Mouse (Mus musculus): ENCODE results near the gene Atl3. TPM values are rescaled to one million over a fixed set of nuclear protein-coding genes. Genes with fewer than 3 reads are reported as not detected.
A peak's percentile ranks its signal among the peaks of the same experiment; 100 is the strongest.

Atl3 gene
- total RNA-seq, 2 experiments from 2014 or later: 35.1 to 36.9 TPM

DNA sequence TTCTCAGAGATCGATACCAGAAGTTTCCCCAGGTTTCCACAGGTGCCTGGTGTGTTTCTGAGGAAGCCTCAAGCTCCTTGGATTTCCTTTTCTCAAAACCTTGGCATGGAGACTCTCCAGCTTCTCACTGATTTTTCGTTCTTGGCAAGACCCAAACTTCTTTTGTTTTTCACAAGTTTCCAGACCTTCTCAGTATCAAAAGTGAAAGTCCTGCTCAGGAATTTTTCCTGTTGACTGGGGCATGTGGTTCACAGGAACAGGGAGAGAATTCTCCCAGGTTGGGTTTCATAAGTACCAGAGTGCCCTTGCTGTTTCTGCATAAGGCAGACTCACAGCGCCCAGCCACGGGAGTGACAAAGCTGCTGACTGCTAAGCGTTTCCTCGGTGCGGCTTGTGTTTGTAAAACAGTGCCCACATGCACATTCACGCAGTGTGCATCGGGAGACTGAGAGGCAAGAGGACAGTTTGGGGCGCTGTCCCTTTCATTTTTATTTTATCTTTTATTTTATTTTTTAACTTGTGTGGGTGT lies 68.8 kb downstream of the Atl3 start:
- DNase-seq: no peak

DNA sequence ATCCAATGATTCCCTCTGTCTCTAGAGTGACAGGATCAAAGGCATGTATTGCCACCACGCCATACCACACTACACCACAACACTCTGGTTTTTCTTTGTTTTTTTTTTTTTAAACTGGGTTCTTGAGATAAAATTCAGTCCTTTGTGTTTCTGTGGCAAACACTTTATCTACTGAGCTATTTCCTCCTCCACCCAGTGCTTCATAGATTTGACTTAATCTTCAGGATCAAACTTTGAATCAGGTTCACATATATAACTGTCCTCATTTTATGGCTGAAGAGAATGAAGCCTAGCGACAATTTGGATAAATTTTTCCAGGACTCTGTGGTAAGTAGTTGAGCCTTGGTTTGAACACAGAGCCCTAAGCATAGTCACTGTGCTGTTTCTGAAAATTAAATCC lies 69.8 kb downstream of the Atl3 start:
- DNase-seq: no peak

DNA sequence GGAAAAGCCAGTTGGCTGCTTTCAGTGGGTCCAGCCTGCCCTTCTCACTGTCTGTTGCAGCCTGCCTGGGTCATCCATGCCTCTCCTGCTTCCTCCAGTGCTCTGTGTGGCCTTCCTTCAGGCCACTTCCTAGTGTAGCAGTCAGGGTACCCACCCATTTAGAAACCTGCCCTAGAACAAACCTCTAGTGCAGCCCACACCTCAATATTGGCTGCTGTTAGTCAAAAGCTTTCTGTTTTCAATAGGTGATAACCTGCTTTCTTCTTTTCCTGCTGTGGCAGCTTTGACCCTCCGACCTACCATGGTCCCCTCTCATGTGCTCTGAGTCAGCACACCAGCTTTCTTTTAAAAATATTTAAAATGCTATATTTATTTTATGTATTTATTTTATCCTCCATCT lies 70.6 kb downstream of the Atl3 start:
- no peak for DNase-seq

DNA sequence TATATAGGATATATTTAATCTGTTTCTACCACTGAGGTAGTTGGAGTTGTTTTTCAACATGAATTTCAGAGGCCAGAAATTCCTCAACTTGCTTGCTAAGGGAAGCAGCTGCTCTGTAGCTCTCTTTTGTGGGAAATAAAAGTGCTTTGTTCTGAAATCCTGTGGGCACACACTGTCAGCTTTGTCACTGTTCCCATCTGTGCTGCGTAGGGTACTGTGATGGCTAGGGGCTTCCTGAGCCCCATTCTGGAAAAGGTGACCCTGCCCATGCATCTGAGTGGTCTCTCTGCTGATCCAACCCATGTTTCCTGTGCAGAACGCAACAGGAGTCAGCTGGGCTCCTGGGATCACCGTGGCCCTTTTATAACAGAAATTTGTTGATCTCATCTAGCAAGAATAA lies 73.0 kb downstream of the Atl3 start:
- no peak for DNase-seq

DNA sequence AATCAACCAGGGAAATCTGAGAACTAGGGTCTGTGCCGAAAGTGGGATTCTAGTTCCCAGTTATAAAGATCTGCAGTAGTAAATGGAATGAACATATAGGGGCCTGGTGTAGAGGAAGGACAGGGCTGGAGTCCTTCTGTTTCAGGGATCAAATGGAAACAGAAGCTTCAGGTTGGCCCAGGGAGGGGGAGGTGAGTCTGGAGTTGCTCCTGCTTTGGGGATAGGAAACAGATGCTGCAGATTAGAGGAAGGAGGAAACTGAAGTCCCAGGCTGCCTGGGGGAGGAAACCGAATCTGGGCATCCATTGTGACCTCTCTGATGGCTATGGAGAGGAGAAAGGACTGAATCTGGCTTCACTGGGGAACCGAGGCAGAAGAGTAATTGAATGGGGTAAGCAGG lies 74.5 kb downstream of the Atl3 start:
- DNase-seq: no peak

DNA sequence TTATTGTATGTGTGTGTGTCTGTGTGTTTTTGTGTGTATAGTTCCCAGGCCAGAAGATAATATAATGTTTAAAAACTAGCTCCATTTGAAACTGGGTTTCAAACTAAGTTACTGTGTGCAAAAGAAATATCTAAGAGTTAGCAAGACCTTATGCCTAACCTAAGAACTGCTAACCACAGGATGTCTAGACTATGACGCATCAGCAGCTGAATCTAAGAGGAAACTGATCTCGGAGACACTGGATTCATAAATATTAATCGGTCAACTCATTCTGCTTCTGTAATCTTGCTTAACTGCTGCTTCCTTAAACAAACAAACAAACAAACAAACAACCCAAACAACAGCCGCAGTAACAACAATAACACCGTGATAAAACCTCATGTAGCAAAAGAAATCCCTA lies 75.8 kb downstream of the Atl3 start:
- no peak for DNase-seq

DNA sequence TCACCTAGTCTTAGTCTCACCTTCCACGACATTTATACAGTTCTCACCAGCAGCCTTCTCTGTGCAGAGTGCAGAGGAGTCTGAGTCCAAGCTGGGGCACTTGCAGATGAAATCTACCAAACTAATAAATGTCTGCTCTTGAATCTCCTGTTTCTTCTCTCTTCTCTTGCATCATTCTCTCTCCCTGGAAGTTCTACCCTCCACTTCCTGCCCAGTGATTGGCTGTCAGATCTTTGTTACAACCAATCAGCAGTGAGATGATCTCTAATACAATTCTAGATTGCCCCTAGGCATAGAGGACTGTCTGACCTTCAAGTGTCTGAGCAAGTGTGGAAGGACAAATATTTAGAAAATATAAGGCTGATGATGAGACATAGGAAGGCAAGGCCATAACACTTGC lies 82.3 kb downstream of the Atl3 start:
- no peak for DNase-seq

DNA sequence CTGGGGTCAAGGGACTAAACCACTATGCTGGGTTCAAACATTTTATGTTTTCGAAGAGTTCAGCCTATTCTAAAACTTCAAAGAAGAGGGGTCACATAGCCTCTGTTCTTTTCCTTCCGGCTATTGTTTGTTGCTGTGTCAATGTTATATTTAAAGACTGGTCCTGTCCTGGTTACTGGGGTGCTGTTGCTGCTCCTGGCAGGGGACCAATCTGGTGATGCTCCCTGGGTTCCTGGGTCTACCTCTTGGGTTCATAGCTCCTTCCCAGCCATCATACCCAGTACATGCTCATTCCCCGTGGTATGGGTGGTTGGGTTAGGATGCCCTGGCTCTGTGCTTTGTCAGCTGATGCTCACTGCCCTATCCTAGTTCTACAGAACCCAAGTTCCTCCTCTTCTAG lies 83.9 kb downstream of the Atl3 start:
- DNase-seq: no peak

DNA sequence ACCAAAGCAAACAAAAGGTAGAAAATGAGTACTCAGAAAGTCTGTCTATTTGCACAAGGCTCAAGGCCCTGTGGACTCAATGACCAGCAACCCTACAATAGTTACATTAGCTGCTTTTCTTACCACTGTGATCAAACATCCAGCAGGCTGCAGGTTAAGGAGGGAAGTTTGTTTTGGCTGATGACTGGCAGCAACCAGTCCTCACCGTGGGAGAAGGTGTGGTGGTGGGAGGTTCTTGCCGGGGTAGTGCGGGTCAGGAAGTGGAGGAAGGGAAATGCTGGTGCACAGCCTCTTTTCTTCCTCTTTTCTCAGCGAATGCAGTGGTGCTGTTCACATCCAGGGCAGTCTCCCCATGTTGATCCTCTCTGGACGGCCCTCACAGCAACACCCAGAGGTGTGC lies 87.2 kb downstream of the Atl3 start:
- DNase-seq: no peak

DNA sequence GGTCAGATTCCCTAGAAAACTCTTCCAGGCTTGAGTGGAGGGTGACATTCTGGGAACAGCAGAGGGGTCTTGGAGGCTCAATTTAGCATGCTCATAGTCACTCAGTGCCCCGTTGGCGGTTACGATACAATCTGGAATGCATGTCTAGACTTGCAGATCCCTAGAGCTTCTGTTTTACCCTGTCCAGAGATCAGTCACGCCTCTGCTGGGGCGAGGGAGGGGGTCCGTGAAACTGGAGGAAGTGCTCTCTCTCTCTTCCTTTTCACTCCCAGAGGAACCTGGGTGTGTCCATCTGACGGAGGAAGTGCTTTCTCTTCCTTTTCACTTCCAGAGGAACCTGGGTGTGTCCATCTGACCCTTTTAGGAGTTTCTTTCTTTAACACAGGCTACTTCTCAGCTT lies 89.3 kb downstream of the Atl3 start:
- DNase-seq: peak; percentile 29

DNA sequence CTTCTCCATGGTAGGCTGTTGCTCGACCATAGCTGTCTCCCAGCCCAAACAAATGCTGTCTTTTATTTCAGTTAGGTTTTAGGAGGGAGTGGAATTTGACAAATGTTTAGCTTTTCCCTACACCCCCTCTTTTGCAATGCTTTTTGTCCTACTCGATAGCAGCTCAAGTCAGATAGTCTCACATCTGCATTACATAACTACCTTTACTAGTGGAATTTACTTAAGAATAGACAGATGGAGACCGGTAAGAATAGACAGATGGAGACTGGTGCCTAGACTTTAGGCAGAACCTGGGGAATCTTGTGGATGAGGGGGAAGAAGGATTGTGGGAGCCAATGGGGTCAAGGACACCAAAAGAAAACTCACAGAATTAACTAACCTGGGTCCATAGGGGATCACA lies 89.8 kb downstream of the Atl3 start:
- no peak for DNase-seq

DNA sequence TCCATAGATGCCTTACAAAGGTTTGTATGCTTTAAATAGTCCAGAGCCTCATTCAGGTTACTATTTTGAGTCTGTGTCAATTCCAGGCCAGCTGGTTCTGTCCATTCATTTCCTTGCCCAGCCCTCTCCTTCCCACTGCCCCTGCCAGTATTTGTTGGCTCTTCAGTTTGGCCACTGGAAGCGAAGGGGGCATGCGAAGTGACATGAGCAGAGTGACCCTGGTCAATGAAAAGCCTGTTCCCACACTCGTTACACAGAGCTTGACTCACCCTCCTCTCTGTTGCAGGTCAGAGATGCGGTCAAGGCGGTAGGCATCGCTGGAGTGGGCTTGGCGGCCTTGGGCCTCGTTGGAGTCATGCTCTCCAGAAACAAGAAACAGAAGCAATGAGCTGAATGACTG lies 91.4 kb downstream of the Atl3 start:
- DNase-seq: no peak

DNA sequence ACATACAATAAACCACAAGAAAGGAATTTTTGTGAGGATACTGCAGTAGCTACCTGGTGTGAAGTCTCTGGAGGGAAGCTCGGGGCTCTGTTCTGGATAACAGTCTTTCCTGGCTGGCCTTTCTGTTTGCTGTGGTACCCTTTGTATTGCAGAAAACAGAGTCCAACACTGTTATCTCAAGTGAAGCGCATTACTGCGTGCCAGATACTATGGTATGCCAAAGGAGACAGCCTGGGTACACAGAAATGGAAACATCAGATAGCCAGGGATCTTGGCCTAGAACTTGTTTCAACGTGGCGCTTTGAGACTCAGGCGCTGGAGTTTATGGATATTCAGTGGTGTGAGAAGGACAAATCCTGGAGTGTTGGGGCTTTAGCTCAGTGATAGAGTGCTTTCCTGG lies 91.9 kb downstream of the Atl3 start:
- DNase-seq: no peak

Other genes with a start within 250 kb of the Atl3 start
- gene Rcor2, start 226.7 kb upstream of the Atl3 start, total RNA-seq (2021): 10 to 100 TPM; 19.0 to 19.2 TPM
- 10 to 100 TPM; 54.9 to 58.4 TPM for gene Mark2, start 152.2 kb upstream of the Atl3 start, total RNA-seq (2021)
- gene Spindoc, start 111.0 kb upstream of the Atl3 start, total RNA-seq (2021): 10 to 100 TPM; 29.4 to 30.8 TPM
- 10 to 100 TPM; 28.4 to 28.5 TPM for gene 2700081O15Rik, start 76.4 kb upstream of the Atl3 start, total RNA-seq (2021)
- 100 to 1,000 TPM; 119 TPM for gene Rtn3, start 10.8 kb upstream of the Atl3 start, total RNA-seq (2021)
- 10 to 100 TPM; 81.0 to 81.1 TPM for gene Pla2g16, start 63.4 kb downstream of the Atl3 start, total RNA-seq (2021)
- under 1 TPM; 0.36 to 0.41 TPM for gene Lgals12, start 113.2 kb downstream of the Atl3 start, total RNA-seq (2021)
- not detected for gene Hrasls5, start 118.5 kb downstream of the Atl3 start, total RNA-seq (2021)
- not detected for gene Slc22a19, start 217.3 kb downstream of the Atl3 start, total RNA-seq (2021)

Measured in heart, postnatal 4 days (tissue).